Mouse (Mus musculus) induced T-regulatory cell, adult 2 months (primary cell): ENCODE results near the gene Onecut3.

Source experiments
- DNase-seq: peaks from one replicate; pipeline ENCODE4 v3.0.0-alpha.2; 2012; ENCODE audit warnings: low read depth

Onecut3 gene

GRCm38 (mm10) chr10:80494732-80495131 is at the start of gene Onecut3:
TSS of gene Onecut3 (plus strand) at chr10:80494835.
- peak; percentile 74 for DNase-seq

DNA sequence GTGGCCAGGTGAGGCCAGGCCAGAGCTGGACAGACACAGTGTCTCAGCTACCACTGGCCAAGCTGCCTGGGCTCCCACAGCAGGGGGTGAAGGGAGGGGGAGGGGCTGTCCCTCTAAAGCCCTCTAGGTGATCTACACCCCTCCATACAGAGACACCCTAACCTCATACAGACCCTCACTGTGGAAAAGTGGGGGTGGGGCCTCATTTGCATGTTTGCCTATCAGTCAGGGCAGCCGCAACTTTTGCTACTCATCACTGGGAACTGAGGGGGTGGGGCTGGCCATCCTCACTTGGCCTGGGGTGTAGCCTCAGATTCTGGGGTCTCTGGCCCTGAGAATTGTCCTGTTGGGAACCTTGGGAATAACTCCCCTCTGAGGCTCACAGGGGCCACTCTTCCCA is 49.6 kb upstream of the Onecut3 start:
- no peak for DNase-seq

DNA sequence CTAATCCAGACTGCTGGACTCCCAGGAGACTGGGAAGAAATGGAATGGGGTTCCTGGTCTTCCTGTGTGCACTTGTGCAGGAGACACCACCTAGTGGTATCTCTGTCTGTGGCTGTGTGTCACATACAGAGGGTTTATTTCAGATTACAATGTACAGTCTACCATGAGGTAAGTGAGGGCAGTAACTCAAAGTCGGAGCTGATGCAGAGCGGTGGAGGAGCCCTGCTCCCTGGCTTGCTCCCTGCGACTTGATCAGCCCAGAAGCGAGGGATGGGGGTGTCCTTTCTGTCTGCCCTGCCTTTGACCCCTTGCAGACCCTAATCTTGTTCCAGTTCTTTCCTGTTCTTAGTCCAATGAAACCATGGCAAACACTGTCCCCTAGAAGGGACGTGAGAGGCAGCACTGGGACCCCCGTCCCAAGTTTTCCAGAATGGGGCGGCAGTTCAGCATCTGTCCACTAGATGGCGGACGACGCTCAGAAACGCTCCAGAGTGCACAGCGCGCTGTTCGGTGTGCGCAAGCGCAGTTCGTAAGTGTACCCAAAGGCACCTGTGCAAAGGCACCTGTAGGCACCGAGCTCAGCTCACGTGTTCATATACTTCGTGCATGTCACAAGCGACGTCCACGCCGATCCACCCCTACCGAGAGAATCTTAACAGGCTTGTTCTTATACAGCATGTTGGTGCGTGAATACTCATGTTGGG is 48.6 kb upstream of the Onecut3 start:
- peak; percentile 93 for DNase-seq

DNA sequence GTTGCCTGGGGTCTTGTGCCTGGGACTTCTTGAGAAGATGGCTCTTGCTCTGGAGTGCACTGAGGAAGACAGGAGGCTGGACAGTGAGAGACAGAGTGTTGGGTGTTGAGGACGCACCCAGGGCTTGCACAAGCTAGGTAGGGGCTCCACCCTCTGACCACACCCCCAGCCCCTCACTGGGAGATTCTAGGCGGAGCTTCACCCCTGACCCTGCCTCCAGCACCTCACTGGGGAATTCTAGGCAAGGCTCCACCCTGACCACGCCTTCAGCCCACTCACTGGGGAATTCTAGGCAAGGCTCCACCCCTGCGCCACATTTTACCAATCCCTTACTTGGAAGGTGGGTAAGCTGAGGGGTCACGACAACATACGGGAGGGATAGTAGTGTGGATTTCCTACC is 44.0 kb upstream of the Onecut3 start:
- no peak for DNase-seq

GRCm38 (mm10) chr10:80453601-80454000 is 41.0 kb upstream of the Onecut3 start:
- DNase-seq = no peak

GRCm38 (mm10) chr10:80454781-80455180 is 39.9 kb upstream of the Onecut3 start:
- no peak for DNase-seq

GRCm38 (mm10) chr10:80455697-80456096 is 38.9 kb upstream of the Onecut3 start:
- DNase-seq = no peak

DNA sequence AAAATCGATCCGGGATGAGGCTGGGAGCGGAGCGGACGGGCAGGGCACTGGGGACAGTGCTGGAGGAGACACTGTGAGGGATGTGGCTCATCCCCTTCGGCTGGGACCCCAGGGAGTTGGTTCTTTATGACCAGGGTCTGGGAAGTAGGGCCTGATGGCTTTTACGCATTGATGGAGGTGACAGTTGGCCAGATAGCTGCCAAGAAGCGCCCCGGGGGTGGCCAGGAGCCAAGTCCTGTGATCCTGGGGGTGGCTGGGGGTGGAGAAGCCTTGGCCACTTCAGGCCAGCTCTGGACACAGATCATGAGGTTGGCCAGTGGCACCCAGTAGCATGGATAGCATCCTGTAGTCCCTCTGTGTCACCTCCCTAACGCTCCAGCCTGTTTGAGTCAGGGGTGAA is 35.4 kb upstream of the Onecut3 start:
- no peak for DNase-seq

DNA sequence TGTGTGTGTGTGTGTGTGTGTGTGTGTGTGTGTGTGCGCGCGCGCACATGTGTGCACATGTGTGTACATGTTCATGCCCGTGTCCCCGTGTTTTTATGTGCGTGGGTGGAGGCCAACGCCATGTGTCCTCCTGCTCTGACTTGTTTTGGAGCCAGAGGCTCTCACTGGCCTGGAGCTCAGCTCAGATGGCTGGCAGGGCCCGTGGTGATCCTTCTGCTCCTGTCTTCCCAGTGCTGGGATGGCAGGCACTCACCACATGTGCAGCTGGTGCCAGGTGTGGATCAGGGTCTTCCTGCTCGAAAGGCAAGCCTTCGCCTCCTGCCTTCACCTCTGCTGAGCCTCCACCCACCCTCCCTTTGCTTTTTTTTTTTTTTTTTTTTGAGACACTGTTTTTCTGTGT is 35.0 kb upstream of the Onecut3 start:
- DNase-seq = no peak

DNA sequence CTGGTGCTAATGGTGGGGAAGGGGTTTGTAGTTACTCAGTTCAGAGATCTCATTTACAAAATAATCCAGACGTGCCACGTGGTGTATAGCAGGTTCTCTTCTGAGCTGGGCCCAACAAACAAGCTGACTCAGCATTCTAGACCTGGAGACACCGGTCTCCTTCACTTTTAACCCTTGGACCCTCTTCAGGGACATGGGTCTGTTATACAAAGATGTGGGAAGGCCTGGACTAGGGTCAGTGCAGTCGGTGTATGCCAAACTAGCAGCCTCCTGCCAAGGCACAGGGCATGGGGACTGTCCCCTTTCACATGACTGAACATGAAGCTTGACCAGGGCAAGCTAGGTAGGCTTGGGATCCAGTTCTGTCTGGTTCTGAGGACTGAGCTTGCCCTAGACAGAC is 34.3 kb upstream of the Onecut3 start:
- no peak for DNase-seq

- DNase-seq = no peak
Observed at GRCm38 (mm10) chr10:80461346-80461745, 33.3 kb upstream of the Onecut3 start.

DNA sequence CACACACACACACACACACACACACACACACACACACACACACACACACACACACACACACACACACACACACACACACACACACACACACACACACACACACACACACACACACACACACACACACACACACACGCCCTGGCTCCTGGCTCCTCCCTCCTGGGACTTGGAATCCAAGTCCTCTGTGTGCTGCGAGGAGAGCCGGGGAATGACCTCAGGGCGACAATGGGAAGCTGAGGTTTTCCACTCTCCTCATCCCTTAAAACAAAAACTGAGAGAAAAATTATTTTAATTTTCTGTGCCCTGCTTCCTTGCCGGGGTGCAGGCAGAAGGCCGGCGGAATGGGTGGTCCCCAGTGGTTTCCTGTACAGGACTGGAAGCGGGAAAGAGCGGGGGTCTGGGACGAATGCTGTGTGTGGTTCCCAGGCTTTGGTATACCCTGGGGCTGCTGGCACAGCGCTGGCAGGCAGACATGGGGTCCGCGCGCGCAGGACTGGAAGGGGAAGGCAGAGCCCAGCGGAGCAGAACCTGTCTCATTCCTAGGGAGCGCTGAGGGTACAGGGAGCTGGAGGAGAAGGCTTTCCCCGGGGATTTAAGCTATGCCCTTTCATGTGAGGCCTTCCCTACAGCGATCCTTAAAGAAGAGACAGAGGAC is 30.1 kb upstream of the Onecut3 start:
- DNase-seq = no peak

DNA sequence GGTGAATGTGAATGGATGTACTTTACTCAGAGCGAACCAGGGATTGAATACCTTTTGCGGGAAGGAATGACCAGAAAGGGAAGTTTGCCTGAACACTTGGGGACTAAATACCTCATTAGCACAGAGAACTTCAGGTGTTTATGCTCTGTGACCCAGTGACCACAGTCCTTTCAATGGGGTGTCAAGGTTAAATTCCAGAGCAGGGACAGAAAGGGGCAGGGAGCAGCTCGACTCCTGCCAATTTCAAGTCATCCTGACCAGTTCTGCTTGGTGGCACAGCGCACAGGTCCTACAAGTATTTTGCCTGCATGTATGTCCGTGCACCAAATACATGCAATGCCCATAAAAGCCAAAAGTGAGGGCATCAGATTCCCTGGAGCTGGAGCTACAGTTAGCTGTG is 29.6 kb upstream of the Onecut3 start:
- no peak for DNase-seq

GRCm38 (mm10) chr10:80475290-80475959 is 19.2 kb upstream of the Onecut3 start:
- peak; percentile 93 for DNase-seq

DNA sequence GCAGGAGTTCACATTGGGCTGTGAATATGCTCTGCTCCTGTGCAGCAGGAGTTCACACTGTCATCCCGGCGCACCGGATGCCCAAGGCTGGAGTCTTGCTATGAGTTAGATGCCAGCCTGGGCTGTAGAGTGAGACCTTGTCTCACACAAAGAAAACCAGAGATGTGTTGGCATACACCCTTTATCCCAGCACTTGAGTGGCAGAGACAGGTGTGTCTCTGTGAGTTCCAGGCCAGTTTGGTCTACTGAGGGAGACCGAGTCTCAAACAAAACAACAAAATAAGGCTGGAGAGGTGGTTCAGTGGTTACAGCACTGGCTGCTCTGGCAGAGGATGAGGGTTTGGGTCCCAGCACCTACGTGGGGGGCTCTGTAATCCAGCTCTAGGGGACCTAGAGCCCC is 16.1 kb upstream of the Onecut3 start:
- no peak for DNase-seq

DNA sequence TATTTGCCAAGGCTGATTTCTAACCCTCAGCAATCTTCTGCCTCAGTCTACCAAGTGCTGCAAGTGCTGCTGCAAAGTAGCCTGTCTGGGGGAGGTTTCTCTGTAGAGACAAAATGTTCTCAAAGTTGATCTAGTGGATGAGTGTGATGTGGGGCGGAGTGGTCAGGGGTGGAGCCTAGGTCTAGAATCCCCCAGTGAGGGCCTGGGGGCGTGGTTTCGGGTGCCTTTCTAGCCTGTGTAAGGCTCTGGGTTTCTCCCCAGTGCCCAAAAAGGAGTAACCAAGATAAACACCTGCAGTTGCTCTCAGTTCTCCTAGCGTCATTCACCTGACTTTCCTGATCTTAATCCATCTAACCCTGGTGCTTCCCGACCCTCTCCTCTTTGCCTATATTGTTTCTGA is 13.6 kb upstream of the Onecut3 start:
- DNase-seq = no peak

- DNase-seq = peak; percentile 53
Observed at GRCm38 (mm10) chr10:80486862-80487379, 7.7 kb upstream of the Onecut3 start.

DNA sequence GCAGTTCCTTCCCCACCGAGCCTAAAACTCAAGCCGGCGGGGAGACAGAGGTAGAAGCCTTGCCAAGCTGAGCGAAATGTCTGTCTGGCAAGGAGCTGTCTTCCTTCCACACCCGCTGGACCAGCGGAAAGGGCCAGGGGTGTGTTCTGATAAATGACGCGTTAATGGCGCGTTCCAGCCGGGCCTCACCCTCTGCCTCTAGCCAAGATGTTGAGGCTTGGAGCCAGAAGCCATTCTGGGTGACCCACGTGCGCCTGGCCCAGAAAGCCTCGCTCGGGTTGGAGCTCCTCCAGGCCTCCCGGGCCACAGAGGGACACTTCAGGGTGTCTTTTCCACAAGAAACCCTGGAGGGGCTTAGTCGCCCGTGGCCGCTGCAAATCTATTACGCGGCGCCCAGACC is 4.6 kb upstream of the Onecut3 start:
- DNase-seq = no peak

- DNase-seq = peak; percentile 50
Observed at GRCm38 (mm10) chr10:80495901-80496300, 1.3 kb downstream of the Onecut3 start.

DNA sequence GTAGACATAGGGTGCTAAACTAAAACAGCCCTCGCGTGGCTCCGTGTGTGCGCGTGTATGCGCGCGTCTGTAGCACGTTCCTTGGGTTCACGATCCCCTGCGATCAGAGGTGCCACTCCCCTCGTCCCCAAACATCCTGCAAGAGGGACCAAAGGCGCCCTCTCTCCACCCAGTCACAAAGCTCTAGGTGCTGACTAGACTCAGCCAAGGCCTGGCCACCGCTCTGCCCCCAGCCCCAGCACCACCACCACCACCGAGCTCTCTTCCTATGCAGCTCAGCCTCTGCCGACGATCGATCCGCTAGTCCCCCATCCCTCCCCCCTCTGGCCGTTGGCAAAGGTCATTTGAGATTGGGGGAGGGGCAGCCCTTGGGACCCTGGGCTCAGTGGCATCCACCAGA is 1.8 kb downstream of the Onecut3 start:
- DNase-seq = no peak

- no peak for DNase-seq
Observed at GRCm38 (mm10) chr10:80502291-80502690, 7.7 kb downstream of the Onecut3 start.

DNA sequence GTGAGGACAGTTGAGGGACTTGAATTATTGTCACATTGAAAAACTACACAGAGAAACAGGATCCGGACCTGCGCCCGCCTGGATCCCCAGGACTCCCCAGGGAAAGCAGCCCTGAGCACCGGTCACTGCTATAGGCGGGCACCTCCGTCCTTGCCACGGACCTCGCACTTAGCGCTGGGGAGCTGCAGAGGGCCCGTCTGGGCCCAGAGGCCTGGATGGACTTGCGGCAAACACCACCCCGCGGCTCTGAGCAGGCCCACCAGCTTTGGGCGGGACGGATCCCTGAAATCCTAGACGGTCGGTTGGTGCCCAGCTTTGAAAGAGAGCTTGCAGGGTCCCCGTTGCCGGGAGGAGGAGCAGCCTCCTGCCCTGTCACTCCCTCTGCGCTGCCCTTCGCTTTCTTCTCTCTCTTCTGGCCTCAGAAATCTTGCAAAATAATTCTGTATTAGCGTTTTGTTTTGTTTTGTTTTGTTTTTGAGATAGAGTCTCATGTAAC is 8.2 kb downstream of the Onecut3 start:
- DNase-seq = no peak
